In genomic region chr7:92234476-92235202, GRCm38 (mm10) we compare ENCODE assay signal across 10 mouse cellular contexts.
DNase-seq lines count a peak whose midpoint lies in the region; ATAC-seq and TF ChIP-seq lines count a peak whose summit lies in the region.
"Had no signal": no experiment of that assay in that cellular context is flagged by ENCODE, and none has a peak within 500 bp of the region (broad histone marks: within the 10 kb centered on the region; RNA-seq: fewer than 3 reads in every experiment).

No protein-coding gene starts in this region.

- no peak for ATAC-seq in kidney, postnatal 0 days (replicated peaks; ENCODE audit: low FRiP score, low read depth)
- no peak for ATAC-seq in embryonic facial prominence, embryonic 15.5 days (ENCODE audit: insufficient number of reproducible peaks, low FRiP score, low TSS enrichment, low read depth)
- no peak for ATAC-seq in stomach, postnatal 0 days (ENCODE audit: low FRiP score, low TSS enrichment)

- DNase-seq in kidney, postnatal 0 days (ENCODE audit: low spot score): no peak
- no peak for DNase-seq in kidney, adult 9 months
- peak; percentile 4 for DNase-seq in left cerebral cortex, postnatal 4 days
- DNase-seq in retina, postnatal 1 day: peak; percentile 49
- no peak for DNase-seq in heart, adult 8-10 months (ENCODE audit: low spot score)
- DNase-seq in stomach, postnatal 0 days (ENCODE audit: low spot score): no peak
- no peak for DNase-seq in MN1 (ENCODE audit: low spot score)
- DNase-seq: gastrocnemius, postnatal 36 days had no signal

- no peaks in the 10 kb centered on the region for H3K36me3 ChIP-seq in kidney, postnatal 0 days (ENCODE audit: insufficient read depth, low read length)
- H3K36me3 ChIP-seq in embryonic facial prominence, embryonic 15.5 days: no peaks in the 10 kb centered on the region
- no peaks in the 10 kb centered on the region for H3K36me3 ChIP-seq in stomach, postnatal 0 days (ENCODE audit: control insufficient read depth, insufficient read depth, low read length)

- WGBS in kidney, postnatal 0 days: 50% methylated on average over 11 of the region's 11 CpGs
- 53% methylated on average over 11 of the region's 11 CpGs for WGBS in embryonic facial prominence, embryonic 15.5 days
- 69% methylated on average over 11 of the region's 11 CpGs for WGBS in stomach, postnatal 0 days

- no peak overlapping the region for H3K4me3 ChIP-seq in kidney, postnatal 0 days (replicated peaks; ENCODE audit: low read depth, low read length)
- peak overlapping the region; percentile 21; the same call in 1 of the 2 replicates for H3K4me3 ChIP-seq in embryonic facial prominence, embryonic 15.5 days (replicated peaks)
- no peak overlapping the region for H3K4me3 ChIP-seq in stomach, postnatal 0 days (ENCODE audit: low read depth, low read length)

- peak overlapping the region; percentile 38; the same call in 1 of the 2 replicates for H3K4me2 ChIP-seq in kidney, postnatal 0 days (ENCODE audit: low read length)
- peak overlapping the region; percentile 40 for H3K4me2 ChIP-seq in embryonic facial prominence, embryonic 15.5 days (replicated peaks)
- H3K4me2 ChIP-seq in stomach, postnatal 0 days (replicated peaks; ENCODE audit: low read depth): no peak overlapping the region

- H3K9ac ChIP-seq in kidney, postnatal 0 days (ENCODE audit: low read depth, low read length): no peak overlapping the region
- H3K9ac ChIP-seq in embryonic facial prominence, embryonic 15.5 days: 0 out of 2 replicates have a peak overlapping the region, but pooled peaks have one; percentile 6
- H3K9ac ChIP-seq in stomach, postnatal 0 days (ENCODE audit: low read length): no peak overlapping the region

- TF ChIP-seq EP300 in stomach, postnatal 0 days (optimal IDR thresholded peaks at IDR 0.05): no peak

- H3K4me1 ChIP-seq in kidney, postnatal 0 days (replicated peaks; ENCODE audit: insufficient read depth, low read length): no peaks in the 10 kb centered on the region
- 0 out of 2 replicates have a peak, but pooled peaks cover 6% of the 10 kb centered on the region for H3K4me1 ChIP-seq in embryonic facial prominence, embryonic 15.5 days
- no peaks in the 10 kb centered on the region for H3K4me1 ChIP-seq in stomach, postnatal 0 days (replicated peaks; ENCODE audit: control insufficient read depth, insufficient read depth)

- intact Hi-C loops in left cerebral cortex, postnatal 4 days (cut with DNase I): no loop called here

- no peak for TF ChIP-seq CTCF in kidney, postnatal 0 days (IDR thresholded peaks at IDR 0.05; ENCODE audit: low read depth)
- TF ChIP-seq CTCF in stomach, postnatal 0 days (IDR thresholded peaks at IDR 0.05; ENCODE audit: low read depth): no peak

- H3K9me3 ChIP-seq in kidney, postnatal 0 days (replicated peaks; ENCODE audit: low read length): no peaks in the 10 kb centered on the region
- no peaks in the 10 kb centered on the region for H3K9me3 ChIP-seq in embryonic facial prominence, embryonic 15.5 days (replicated peaks)
- no peaks in the 10 kb centered on the region for H3K9me3 ChIP-seq in stomach, postnatal 0 days (ENCODE audit: control insufficient read depth, low read length)

- no peaks in the 10 kb centered on the region for H3K27me3 ChIP-seq in kidney, postnatal 0 days (ENCODE audit: insufficient read depth, low read length)
- no peaks in the 10 kb centered on the region for H3K27me3 ChIP-seq in embryonic facial prominence, embryonic 15.5 days
- no peaks in the 10 kb centered on the region for H3K27me3 ChIP-seq in stomach, postnatal 0 days (ENCODE audit: control insufficient read depth, insufficient read depth, low read length)
- H3K27me3 ChIP-seq: CH12.LX had no signal

- H3K27ac ChIP-seq in kidney, postnatal 0 days: no peak overlapping the region
- H3K27ac ChIP-seq in embryonic facial prominence, embryonic 15.5 days (replicated peaks): no peak overlapping the region
- no peak overlapping the region for H3K27ac ChIP-seq in stomach, postnatal 0 days (replicated peaks)

Comparison
In these comparisons a context has a peak if more than half of its experiments do, and no peak if none do; other contexts are left out.
1. DNase-seq: peak in left cerebral cortex, postnatal 4 days (single experiment) and retina, postnatal 1 day (single experiment); none in kidney, postnatal 0 days (single experiment), kidney, adult 9 months (single experiment), heart, adult 8-10 months (single experiment), stomach, postnatal 0 days (single experiment) and MN1 (single experiment).